Mouse (Mus musculus): Measurements from ENCODE around the gene Gars. TPM values are rescaled to one million over a fixed set of nuclear protein-coding genes. Genes with fewer than 3 reads are reported as not detected.
A peak's percentile ranks its signal among the peaks of the same experiment; 100 is the strongest.

Gene Gars
- polyA plus RNA-seq, 1 experiment from 2014 or later = 149 TPM

DNA sequence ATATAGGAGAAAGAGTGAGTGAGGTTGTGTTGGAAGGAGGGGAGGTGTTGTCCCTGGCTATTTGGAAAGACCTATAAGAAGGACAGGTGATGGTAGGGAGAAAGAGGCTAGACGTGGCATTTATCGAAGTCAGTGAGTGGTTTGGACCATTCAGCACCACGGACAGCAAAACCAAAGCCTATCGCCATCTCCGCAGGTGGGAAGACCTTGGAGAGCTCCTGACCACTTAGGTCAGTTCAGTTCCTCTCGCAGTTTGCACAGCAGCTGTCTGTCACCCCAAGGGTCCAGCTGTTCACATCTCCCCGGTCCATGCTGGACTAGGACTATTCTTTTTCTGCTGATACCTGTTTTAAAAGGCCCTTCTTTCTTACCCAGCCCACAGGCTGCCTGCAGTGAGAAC lies 70.6 kb downstream of the Gars start:
- H3K4me1 ChIP-seq = no peaks in the 10 kb centered on the region

DNA sequence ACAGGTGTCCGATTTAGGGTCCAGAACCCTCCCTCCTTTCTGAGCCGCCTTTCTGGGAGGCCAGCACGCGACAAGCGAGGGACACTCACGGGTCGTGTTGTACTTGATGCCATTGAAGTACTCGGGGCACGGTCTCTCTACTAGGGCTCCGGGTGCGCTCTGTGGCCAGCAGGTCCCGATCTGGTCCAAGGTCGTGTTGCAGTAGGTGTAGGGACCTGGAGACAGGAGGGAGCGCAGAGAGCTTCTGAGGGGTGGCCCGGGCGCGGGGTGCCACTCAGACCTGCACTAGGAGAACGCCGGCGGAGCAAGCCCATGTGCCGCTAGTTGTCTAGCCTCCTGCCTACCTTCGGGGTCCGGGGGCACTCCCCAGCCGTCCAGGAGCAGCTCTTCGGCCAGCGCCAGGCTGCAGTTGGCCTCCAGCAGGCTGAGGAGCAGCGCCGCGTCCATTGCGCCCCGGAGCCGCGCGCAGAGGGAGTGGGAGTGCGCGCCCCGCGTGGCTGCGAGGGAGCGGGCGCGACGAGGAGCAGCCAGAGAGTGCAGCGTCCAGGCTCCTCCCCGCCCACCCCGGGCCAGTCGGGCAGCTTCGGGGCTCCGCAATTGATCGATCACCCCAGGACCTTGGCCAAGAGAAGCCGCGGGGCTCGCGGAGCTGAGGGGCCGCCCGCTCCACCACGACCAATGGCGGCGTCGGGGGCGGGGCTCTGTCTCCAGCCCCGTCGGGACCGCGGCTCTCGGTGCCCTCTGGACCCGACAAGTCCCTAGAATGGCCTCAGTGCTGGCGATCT lies 79.7 kb downstream of the Gars start:
- H3K4me2 ChIP-seq = peak overlapping the region; percentile 87
- peak overlapping the region; percentile 48 for H3K4me3 ChIP-seq
- WGBS = 1% methylated on average over 67 of the region's 68 CpGs
- H3K9me3 ChIP-seq = no peaks in the 10 kb centered on the region
- no peak for ATAC-seq (ENCODE audit: insufficient number of reproducible peaks, low FRiP score, low TSS enrichment, low read depth)
- H3K36me3 ChIP-seq = no peaks in the 10 kb centered on the region
- H3K27me3 ChIP-seq = peaks cover 79% of the 10 kb centered on the region
- H3K4me1 ChIP-seq = peaks cover 11% of the 10 kb centered on the region
- H3K9ac ChIP-seq = no peak overlapping the region
- H3K27ac ChIP-seq = no peak overlapping the region

More for the DNA sequence above, 70.6 kb downstream of the Gars start:
- H3K9ac ChIP-seq = no peak overlapping the region
- H3K4me2 ChIP-seq = no peak overlapping the region
- no peak overlapping the region for H3K4me3 ChIP-seq
- no peak for ATAC-seq (ENCODE audit: insufficient number of reproducible peaks, low FRiP score, low TSS enrichment, low read depth)
- WGBS = 16% methylated on average over 7 of the region's 7 CpGs
- H3K27me3 ChIP-seq = peaks cover 9% of the 10 kb centered on the region
- H3K27ac ChIP-seq = no peak overlapping the region
- H3K36me3 ChIP-seq = no peaks in the 10 kb centered on the region
- H3K9me3 ChIP-seq = no peaks in the 10 kb centered on the region

DNA sequence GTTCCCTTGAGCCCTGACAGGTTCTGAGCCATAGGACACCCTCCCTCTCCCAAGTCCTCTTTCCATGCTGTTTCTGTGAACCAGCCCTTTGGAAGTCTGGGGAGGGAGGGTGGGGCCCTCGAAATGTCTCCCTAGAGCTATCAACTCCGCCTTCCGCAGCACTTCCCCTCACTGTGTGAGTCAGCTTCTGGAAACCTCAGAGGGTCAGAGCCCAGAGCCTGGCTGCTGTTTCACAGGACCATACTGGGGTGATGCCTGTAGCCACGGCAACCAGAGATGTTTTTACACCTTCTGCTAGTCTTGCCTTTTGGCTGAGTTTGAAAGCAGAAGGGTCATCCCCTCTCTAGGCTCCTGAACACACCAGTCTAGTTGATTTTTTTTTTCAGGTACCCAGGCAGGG lies 85.2 kb downstream of the Gars start:
- H3K9me3 ChIP-seq = no peaks in the 10 kb centered on the region
- no peak overlapping the region for H3K9ac ChIP-seq
- H3K4me3 ChIP-seq = no peak overlapping the region
- H3K27me3 ChIP-seq = peaks cover 30% of the 10 kb centered on the region
- no peaks in the 10 kb centered on the region for H3K36me3 ChIP-seq
- H3K27ac ChIP-seq = no peak overlapping the region
- H3K4me2 ChIP-seq = no peak overlapping the region
- ATAC-seq (ENCODE audit: insufficient number of reproducible peaks, low FRiP score, low TSS enrichment, low read depth) = no peak
- WGBS = 17% methylated on average over 4 of the region's 4 CpGs
- no peaks in the 10 kb centered on the region for H3K4me1 ChIP-seq

DNA sequence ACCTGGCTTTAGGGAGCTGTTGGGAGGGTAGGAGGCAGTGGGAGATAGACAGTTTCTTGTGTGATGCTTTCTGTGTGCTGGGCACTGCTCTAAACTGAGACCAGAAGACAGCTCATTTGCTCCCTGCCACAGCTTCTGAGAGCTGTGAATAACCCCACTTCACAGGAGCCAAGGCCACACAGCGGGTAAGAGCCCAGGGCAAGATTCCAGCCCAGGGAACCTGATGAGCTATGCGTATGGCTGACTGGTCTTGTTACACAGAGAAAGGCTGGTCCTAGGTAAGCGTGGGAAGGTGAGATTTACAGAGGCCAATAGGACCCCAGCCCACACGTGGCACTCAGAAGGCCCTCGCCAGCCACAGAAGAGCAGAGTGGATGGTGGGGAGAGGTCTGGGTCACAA lies 88.8 kb downstream of the Gars start:
- H3K4me2 ChIP-seq = no peak overlapping the region
- H3K9ac ChIP-seq = no peak overlapping the region
- H3K4me1 ChIP-seq = peaks cover 6% of the 10 kb centered on the region; the same call in 1 of the 2 replicates
- no peaks in the 10 kb centered on the region for H3K9me3 ChIP-seq
- no peak for ATAC-seq (ENCODE audit: insufficient number of reproducible peaks, low FRiP score, low TSS enrichment, low read depth)
- H3K27ac ChIP-seq = no peak overlapping the region
- no peak overlapping the region for H3K4me3 ChIP-seq
- 73% methylated on average over 5 of the region's 5 CpGs for WGBS
- no peaks in the 10 kb centered on the region for H3K36me3 ChIP-seq
- H3K27me3 ChIP-seq = no peaks in the 10 kb centered on the region

DNA sequence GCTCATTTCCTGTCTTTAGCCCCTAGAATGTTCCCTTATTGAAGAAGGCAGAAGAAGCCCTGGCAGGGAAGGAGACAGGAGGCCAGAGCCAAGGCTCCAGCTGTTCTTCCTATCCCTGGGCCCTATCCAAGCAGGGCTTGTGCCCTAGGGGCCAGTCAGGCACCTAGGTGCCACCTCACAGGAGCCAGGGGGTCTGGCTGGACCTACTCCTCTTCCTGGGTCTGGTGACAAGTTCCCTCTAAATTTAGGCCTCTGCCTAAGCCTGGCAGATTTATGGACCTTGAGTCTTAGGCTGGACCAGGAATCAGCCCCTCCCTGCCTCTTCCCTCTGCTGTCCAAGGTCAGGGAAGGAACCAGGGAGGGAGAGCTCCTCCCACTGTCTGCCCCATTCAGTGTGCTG lies 90.6 kb downstream of the Gars start:
- Histone ChIP-seq H3K27me3 (no peaks in the 10 kb centered on the region), H3K27ac (no peak overlapping the region), H3K4me1 (peaks cover 6% of the 10 kb centered on the region; the same call in 1 of the 2 replicates), H3K9ac (no peak overlapping the region), H3K4me2 (no peak overlapping the region), H3K36me3 (no peaks in the 10 kb centered on the region), H3K9me3 (no peaks in the 10 kb centered on the region), H3K4me3 (no peak overlapping the region)
- no peak for ATAC-seq (ENCODE audit: insufficient number of reproducible peaks, low FRiP score, low TSS enrichment, low read depth)

Other genes with a start within 250 kb of the Gars start
- 3.5 and 4.8 TPM in 2 replicates for gene Znrf2, start 221.1 kb upstream of the Gars start, polyA plus RNA-seq (2015; fragmentation: Nextera tagmentation; extraction: Ambion mirVana)
- 12.3 and 13.3 TPM in 2 replicates for gene Nod1, start 65.4 kb upstream of the Gars start, polyA plus RNA-seq (2015; fragmentation: Nextera tagmentation; extraction: Ambion mirVana)
- gene Ggct, start 45.1 kb upstream of the Gars start, polyA plus RNA-seq (2015; fragmentation: Nextera tagmentation; extraction: Ambion mirVana) = 31.1 and 37.6 TPM in 2 replicates
- gene Crhr2, start 95.0 kb downstream of the Gars start, polyA plus RNA-seq (2015; fragmentation: Nextera tagmentation; extraction: Ambion mirVana) = 0.20 and 0.42 TPM in 2 replicates
- 0.18 and 0.38 TPM in 2 replicates for gene Inmt, start 137.0 kb downstream of the Gars start, polyA plus RNA-seq (2015; fragmentation: Nextera tagmentation; extraction: Ambion mirVana)
- 15.0 and 15.2 TPM in 2 replicates for gene Mindy4, start 165.4 kb downstream of the Gars start, polyA plus RNA-seq (2015; fragmentation: Nextera tagmentation; extraction: Ambion mirVana)